Mouse (Mus musculus): ENCODE results near the gene Prcd. TPM values are rescaled to one million over a fixed set of nuclear protein-coding genes. Genes with fewer than 3 reads are reported as not detected.
A peak's percentile ranks its signal among the peaks of the same experiment; 100 is the strongest.
"Not testable (repeated sequence)": the region's sequence is repeated elsewhere in the genome, so short reads cannot be mapped to it uniquely, and the experiment has no call there.

Gene Prcd
- polyA plus RNA-seq, 1 experiment from 2014 or later: 3.2 TPM

DNA sequence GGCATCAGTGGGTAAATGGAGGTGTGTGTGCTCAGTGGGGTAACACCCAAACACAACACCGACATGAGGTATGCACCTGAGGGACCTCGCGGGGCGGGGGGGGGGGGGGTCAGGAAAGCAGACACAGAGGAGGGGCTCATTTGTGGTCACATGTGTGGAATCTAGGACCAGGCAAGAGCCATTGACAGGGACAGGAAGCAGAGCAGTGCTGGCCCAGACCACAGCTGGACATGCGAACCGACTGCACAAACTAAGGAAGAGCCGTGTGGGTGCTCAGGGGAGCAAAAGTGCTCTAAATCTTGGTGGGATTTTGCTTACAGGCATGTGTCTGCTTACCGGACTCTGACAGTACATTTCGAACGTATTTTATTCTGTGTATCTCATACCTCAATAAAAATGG is 12.0 kb downstream of the Prcd start:
- no peaks in the 10 kb centered on the region for H3K36me3 ChIP-seq
- no peak for ATAC-seq (ENCODE audit: borderline replicate concordance, extremely low read depth, low FRiP score, low TSS enrichment)
- no peak overlapping the region for H3K9ac ChIP-seq
- H3K4me1 ChIP-seq: peaks cover 63% of the 10 kb centered on the region
- H3K27me3 ChIP-seq: peaks cover 25% of the 10 kb centered on the region
- no peak overlapping the region for H3K27ac ChIP-seq
- no peak overlapping the region for H3K4me3 ChIP-seq
- H3K4me2 ChIP-seq: no peak overlapping the region
- 48% methylated on average over 10 of the region's 10 CpGs for WGBS
- no peaks in the 10 kb centered on the region for H3K9me3 ChIP-seq

DNA sequence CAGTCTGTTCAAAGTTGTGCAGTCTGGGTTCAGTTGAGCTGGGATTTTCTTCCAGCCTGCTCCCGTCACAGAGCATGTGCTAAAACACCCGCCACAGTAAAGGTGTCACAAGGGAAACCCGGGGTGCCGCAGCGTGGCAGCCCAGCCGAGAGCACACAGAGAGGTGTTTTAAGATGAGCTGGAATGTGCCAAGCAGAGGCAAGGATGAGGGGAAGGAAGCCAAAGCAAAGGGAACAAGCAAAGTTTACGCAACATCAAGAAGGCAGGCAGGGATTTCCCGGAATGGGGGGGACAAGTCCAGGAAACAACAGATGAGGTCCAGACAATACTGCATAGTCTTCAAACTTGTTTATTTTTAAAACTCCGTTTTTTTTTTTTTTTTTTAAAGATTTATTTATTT is 13.2 kb downstream of the Prcd start:
- no peak for ATAC-seq (ENCODE audit: borderline replicate concordance, extremely low read depth, low FRiP score, low TSS enrichment)
- Histone ChIP-seq H3K4me1 (peaks cover 59% of the 10 kb centered on the region), H3K4me2 (no peak overlapping the region), H3K36me3 (no peaks in the 10 kb centered on the region), H3K27ac (no peak overlapping the region), H3K27me3 (peaks cover 17% of the 10 kb centered on the region), H3K9ac (no peak overlapping the region), H3K4me3 (no peak overlapping the region), H3K9me3 (no peaks in the 10 kb centered on the region)
- 36% methylated on average over 9 of the region's 9 CpGs for WGBS

DNA sequence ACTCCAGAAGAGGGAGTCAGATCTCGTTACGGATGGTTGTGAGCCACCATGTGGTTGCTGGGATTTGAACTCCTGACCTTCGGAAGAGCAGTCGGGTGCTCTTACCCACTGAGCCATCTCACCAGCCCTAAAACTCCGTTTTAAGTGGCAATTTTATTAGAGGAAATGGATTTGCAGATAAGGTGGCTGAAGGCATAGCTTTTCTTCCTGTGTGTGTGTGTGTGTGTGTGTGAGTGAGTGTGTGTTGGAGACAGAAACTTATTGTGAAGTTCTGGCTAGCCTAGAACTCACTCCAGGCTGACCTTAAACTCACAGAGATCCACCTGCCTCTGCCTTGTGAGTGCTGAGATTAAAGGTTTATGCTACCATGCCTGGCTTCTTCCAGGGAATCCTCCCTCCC is 13.7 kb downstream of the Prcd start:
- H3K36me3 ChIP-seq; H3K9ac ChIP-seq; H3K4me3 ChIP-seq; ATAC-seq (ENCODE audit: borderline replicate concordance, extremely low read depth, low FRiP score, low TSS enrichment); H3K4me2 ChIP-seq; H3K9me3 ChIP-seq; H3K27ac ChIP-seq: not testable (repeated sequence)
- peaks cover 54% of the 10 kb centered on the region for H3K4me1 ChIP-seq
- 69% methylated on average over 4 of the region's 5 CpGs for WGBS
- peaks cover 14% of the 10 kb centered on the region for H3K27me3 ChIP-seq

DNA sequence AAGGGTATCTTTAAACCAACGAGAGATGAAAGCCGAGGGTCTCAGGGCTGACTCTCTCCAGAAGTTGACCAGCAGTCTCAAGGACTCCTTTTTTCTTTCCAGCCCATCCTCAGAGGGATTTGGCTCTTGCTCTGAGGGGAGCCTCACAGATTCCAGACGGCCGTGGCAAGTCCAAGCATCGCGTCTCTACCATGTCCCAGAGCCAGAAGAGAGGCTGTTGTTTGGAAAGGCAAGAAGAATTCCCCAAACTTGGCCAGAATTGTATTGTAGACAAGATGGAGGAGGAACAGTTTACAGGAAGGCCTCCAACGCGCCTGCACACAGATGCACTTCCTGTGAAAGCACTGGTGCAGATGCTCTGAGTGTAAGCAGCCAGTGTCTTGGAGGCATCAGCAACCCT is 14.6 kb downstream of the Prcd start:
- WGBS: 59% methylated on average over 8 of the region's 8 CpGs
- no peak overlapping the region for H3K4me3 ChIP-seq
- H3K27ac ChIP-seq: 0 out of 2 replicates have a peak overlapping the region, but pooled peaks have one; percentile 1
- H3K4me2 ChIP-seq: no peak overlapping the region
- peaks cover 51% of the 10 kb centered on the region for H3K4me1 ChIP-seq
- H3K27me3 ChIP-seq: peaks cover 6% of the 10 kb centered on the region
- H3K9ac ChIP-seq: no peak overlapping the region
- no peak for ATAC-seq (ENCODE audit: borderline replicate concordance, extremely low read depth, low FRiP score, low TSS enrichment)
- H3K36me3 ChIP-seq: peaks cover under 1% of the 10 kb centered on the region; the same call in 1 of the 2 replicates
- no peaks in the 10 kb centered on the region for H3K9me3 ChIP-seq

DNA sequence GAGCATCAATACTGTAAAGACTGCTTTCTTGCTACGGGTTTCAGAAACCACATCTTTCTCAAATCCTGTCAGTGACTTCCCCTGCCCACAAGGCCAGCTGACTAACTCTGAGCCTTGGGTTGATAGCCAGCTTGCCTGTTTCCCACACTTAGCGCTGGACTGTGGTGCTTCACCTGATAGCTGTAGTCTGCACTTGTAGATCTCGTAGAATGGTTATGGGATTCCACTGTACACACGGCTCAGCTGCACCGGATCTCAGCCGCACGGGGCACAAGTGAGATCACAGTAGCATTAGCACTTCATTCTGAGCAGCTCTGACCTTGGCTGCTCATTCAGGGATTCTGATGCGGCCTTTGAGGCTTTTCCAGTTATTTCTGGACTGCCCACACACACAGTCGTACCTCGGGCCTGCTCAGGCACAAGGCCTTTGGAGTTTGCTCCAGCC is 15.1 kb downstream of the Prcd start:
- Histone ChIP-seq H3K4me2 (no peak overlapping the region), H3K27ac (0 out of 2 replicates have a peak overlapping the region, but pooled peaks have one; percentile 1), H3K4me1 (peaks cover 52% of the 10 kb centered on the region), H3K9ac (no peak overlapping the region), H3K4me3 (no peak overlapping the region), H3K36me3 (peaks cover 5% of the 10 kb centered on the region), H3K9me3 (no peaks in the 10 kb centered on the region), H3K27me3 (0 out of 2 replicates have a peak, but pooled peaks cover 2% of the 10 kb centered on the region)
- ATAC-seq (ENCODE audit: borderline replicate concordance, extremely low read depth, low FRiP score, low TSS enrichment): no peak
- 56% methylated on average over 10 of the region's 10 CpGs for WGBS

DNA sequence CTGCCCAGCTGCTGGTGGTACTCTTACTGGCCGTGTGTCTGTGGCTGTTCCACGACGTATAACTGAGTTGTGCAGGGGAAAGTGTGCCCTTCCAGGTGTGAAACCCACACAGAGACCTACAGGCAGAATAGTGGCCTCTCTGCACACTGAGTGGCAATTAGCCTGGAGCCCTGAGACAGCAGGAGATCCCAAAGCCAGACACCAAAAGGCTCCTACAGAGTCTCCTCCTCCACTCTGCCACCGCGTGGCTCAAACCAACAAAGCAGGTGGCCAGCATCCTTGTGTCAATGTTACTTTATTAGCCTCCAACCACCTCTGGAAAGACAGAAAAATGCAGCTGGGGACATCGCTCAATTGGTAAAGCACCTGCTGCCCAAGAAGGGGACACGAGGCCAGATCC is 15.5 kb downstream of the Prcd start:
- Histone ChIP-seq H3K4me3 (no peak overlapping the region), H3K27me3 (no peaks in the 10 kb centered on the region), H3K9ac (no peak overlapping the region), H3K27ac (no peak overlapping the region), H3K4me2 (no peak overlapping the region), H3K9me3 (no peaks in the 10 kb centered on the region), H3K4me1 (peaks cover 52% of the 10 kb centered on the region), H3K36me3 (peaks cover 9% of the 10 kb centered on the region)
- ATAC-seq (ENCODE audit: borderline replicate concordance, extremely low read depth, low FRiP score, low TSS enrichment): no peak
- WGBS: 32% methylated on average over 7 of the region's 7 CpGs

DNA sequence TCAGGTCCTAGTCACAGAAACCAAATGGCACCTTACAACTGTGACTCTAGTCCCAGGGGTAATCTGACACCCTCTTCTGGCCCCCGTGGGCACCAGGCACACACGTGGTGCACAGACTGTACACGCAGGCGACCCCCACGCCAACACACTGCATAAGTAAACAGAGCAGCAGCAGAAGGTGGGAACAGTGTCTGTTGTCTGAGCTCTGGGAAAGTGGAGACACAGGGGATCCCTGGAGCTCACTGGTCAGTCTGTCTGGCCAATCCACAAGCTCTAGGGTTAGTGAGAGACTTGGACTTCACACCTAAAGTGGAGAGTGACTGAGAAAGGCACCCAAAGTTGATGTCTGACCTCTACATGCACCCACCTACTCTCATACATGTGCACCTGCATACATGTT is 16.0 kb downstream of the Prcd start:
- WGBS: 15% methylated on average over 5 of the region's 5 CpGs
- Histone ChIP-seq H3K9ac (no peak overlapping the region), H3K36me3 (peaks cover 14% of the 10 kb centered on the region), H3K27ac (no peak overlapping the region), H3K27me3 (no peaks in the 10 kb centered on the region), H3K4me3 (no peak overlapping the region), H3K9me3 (no peaks in the 10 kb centered on the region), H3K4me2 (no peak overlapping the region), H3K4me1 (peaks cover 51% of the 10 kb centered on the region)
- ATAC-seq (ENCODE audit: borderline replicate concordance, extremely low read depth, low FRiP score, low TSS enrichment): no peak

DNA sequence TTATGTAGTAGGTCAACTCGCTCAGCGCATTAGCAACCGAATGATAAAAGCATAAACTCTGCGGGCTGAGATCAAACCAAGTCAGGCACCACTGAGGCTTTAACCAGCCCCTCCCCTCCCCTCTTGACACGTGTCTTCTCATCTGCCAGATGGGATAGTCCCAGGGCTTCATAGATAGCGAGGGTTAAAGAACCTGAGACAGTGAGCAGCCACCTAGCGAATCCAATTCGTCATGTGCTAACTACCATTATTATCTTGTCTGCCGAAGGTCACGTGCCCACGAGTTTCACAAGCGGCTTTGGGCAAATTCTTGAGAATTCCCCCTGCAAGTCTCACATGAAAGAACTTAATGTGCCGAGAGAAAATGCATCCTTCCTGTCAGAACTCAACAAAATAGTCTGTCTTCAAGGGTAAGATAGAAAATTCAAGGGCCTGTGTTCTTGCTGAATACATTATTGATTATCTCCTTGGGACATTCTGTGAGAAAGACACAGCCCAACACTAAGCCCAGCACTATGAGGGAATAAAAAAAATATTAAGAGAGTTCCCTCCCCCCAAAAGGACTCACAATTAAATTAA is 16.5 kb downstream of the Prcd start:
- no peak overlapping the region for H3K4me3 ChIP-seq
- no peak for ATAC-seq (ENCODE audit: borderline replicate concordance, extremely low read depth, low FRiP score, low TSS enrichment)
- H3K4me1 ChIP-seq: peaks cover 55% of the 10 kb centered on the region
- WGBS: 31% methylated on average over 13 of the region's 13 CpGs
- no peak overlapping the region for H3K4me2 ChIP-seq
- peaks cover 20% of the 10 kb centered on the region for H3K36me3 ChIP-seq
- no peaks in the 10 kb centered on the region for H3K9me3 ChIP-seq
- no peak overlapping the region for H3K27ac ChIP-seq
- no peak overlapping the region for H3K9ac ChIP-seq
- no peaks in the 10 kb centered on the region for H3K27me3 ChIP-seq

DNA sequence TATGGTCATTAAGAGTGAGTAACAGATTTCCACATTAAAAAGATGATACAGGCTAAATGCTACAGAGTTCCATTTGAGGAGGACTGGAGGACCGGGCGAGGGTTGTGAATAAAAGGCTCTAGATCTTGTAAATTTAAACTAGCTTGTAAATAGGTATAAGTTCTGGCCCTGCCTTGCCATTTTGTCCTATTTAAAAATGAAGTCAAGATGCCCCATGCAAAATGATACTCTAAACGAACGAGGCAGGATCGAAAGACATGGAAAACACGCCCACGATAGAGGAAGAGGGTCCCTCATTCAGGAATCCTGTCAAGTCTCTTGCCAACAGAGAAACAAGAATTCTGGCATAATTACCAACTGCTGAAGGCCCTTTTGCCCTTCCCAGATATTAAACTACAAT is 17.1 kb downstream of the Prcd start:
- no peaks in the 10 kb centered on the region for H3K27me3 ChIP-seq
- no peak for ATAC-seq (ENCODE audit: borderline replicate concordance, extremely low read depth, low FRiP score, low TSS enrichment)
- WGBS: 72% methylated on average over 7 of the region's 7 CpGs
- H3K27ac ChIP-seq: no peak overlapping the region
- H3K9me3 ChIP-seq: no peaks in the 10 kb centered on the region
- H3K4me1 ChIP-seq: peaks cover 53% of the 10 kb centered on the region
- no peak overlapping the region for H3K4me3 ChIP-seq
- 0 out of 2 replicates have a peak overlapping the region, but pooled peaks have one; percentile 87 for H3K4me2 ChIP-seq
- H3K36me3 ChIP-seq: peaks cover 25% of the 10 kb centered on the region
- H3K9ac ChIP-seq: no peak overlapping the region

DNA sequence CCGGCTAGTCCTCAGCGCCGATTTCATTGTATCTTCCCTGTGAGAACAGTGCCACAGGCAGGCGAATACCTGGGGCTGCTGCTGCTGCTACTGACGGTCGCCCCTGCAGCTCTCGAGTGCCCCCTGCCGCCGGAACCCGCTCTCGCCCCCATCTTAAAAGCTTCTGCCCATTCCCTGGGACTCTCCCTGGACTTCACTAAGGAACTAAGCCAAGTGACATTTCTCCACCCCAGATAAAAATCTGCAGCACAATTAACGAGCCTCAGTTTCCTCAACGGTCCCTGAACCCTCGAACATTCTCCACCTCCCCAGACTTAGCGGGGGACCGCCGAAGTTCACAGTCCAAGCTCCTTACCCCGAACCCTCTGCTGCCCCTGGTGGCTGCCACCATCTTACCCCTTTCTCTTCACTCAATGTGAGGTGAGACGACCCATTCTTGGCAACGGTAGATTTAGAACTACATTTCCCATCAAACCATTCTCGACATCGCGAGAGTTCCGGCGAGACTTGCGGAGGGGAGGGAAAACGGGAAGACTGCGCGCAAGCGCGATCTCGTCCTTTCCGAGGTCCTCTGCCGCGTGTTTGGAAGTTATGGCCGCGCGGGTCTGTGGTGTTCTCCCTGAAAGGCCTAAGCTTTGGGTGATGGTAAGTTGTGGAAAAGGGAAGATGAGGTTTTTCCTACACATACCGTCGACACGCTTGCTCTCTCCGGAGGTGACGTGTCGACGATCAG is 17.9 kb downstream of the Prcd start:
- peak overlapping the region; percentile 80 for H3K4me3 ChIP-seq
- peaks cover 34% of the 10 kb centered on the region for H3K36me3 ChIP-seq
- no peaks in the 10 kb centered on the region for H3K9me3 ChIP-seq
- H3K9ac ChIP-seq: peak overlapping the region; percentile 93
- H3K4me1 ChIP-seq: peaks cover 53% of the 10 kb centered on the region
- peak; percentile 84 for ATAC-seq (ENCODE audit: borderline replicate concordance, extremely low read depth, low FRiP score, low TSS enrichment)
- peak overlapping the region; percentile 60; the same call in 1 of the 2 replicates for H3K27ac ChIP-seq
- no peaks in the 10 kb centered on the region for H3K27me3 ChIP-seq
- under 1% methylated on average over 45 of the region's 45 CpGs for WGBS
- peak overlapping the region; percentile 87 for H3K4me2 ChIP-seq

DNA sequence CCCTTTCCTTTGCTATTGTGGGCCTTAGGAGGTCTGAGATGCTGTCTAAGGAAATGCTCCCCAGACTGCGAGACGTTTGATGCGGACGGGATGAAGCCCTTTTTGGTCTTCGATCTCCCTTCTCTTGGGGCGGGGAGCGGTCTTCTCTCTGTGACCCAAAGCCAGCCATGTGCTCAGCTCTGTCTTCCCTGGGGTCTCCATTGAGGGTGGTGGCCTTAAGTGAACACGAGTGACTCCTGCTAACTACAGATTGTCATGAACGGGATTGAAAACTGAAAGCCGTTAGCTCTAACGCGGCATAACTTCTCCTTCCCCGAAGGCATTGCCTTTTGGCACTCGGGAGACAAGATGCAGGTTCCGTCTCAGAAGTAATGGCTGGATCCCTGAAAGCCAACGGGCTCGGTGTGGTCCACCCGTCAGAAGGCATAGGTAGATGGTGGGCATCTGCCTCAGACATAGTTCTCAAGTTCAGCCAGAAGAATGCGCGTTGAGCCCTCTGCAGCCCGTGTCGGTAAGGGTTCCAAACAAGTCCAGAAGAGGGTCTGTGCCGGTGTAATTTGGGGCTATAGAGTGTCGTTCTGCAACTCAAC is 18.6 kb downstream of the Prcd start:
- peak overlapping the region; percentile 87 for H3K4me2 ChIP-seq
- under 1% methylated on average over 24 of the region's 24 CpGs for WGBS
- H3K4me3 ChIP-seq: peak overlapping the region; percentile 80
- peak overlapping the region; percentile 93 for H3K9ac ChIP-seq
- H3K36me3 ChIP-seq: peaks cover 40% of the 10 kb centered on the region
- H3K9me3 ChIP-seq: no peaks in the 10 kb centered on the region
- ATAC-seq (ENCODE audit: borderline replicate concordance, extremely low read depth, low FRiP score, low TSS enrichment): peak; percentile 20
- H3K27me3 ChIP-seq: no peaks in the 10 kb centered on the region
- H3K27ac ChIP-seq: peak overlapping the region; percentile 60; the same call in 1 of the 2 replicates
- peaks cover 53% of the 10 kb centered on the region for H3K4me1 ChIP-seq

DNA sequence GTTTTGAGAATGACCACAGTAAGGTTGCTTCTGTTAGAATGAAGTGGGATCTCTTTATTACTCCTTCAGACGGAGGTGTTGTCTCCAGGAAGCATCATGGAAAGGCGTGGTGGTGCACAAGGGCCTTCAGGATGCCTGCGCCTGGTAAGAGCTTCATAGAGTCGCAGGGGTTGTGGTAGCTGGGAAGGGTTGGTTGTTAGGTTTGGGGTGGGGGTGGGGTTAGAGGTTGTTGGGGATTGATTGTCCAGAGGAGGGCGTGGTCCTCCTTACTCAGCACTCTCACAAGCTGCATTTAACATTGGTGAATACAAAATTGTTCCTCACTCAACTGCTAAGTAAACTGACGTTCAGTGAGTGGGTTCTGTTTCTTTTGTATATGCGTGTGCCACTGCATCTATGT is 19.3 kb downstream of the Prcd start:
- peaks cover 53% of the 10 kb centered on the region for H3K4me1 ChIP-seq
- H3K4me2 ChIP-seq: peak overlapping the region; percentile 87
- no peaks in the 10 kb centered on the region for H3K27me3 ChIP-seq
- H3K27ac ChIP-seq: no peak overlapping the region
- no peak for ATAC-seq (ENCODE audit: borderline replicate concordance, extremely low read depth, low FRiP score, low TSS enrichment)
- WGBS: 9% methylated on average over 7 of the region's 7 CpGs
- peaks cover 47% of the 10 kb centered on the region for H3K36me3 ChIP-seq
- H3K9me3 ChIP-seq: no peaks in the 10 kb centered on the region
- H3K4me3 ChIP-seq: peak overlapping the region; percentile 80
- H3K9ac ChIP-seq: peak overlapping the region; percentile 93

Data from lung, embryonic 15.5 days (tissue).